Mouse (Mus musculus): Measurements from ENCODE around the gene Sox5. TPM values are rescaled to one million over a fixed set of nuclear protein-coding genes. Genes with fewer than 3 reads are reported as not detected.

Gene Sox5
- polyA plus RNA-seq, 1 experiment = 0.81 TPM

- WGBS = 86% methylated on average over 8 of the region's 8 CpGs
These were observed 22.6 kb downstream of the Sox5 start for GRCm38 (mm10) chr6:144759193-144759592.

GRCm38 (mm10) chr6:144757414-144757813, 24.4 kb downstream of the Sox5 start:
- WGBS = 95% methylated on average over 14 of the region's 14 CpGs
- Histone ChIP-seq H3K27me3 (ENCODE audit: control insufficient read depth, insufficient read depth, low read length) (no peaks in the 10 kb centered on the region), H3K27ac (ENCODE audit: control insufficient read depth, insufficient read depth, low read length) (no peak overlapping the region), H3K4me1 (replicated peaks; ENCODE audit: control insufficient read depth, insufficient read depth, low read length) (no peaks in the 10 kb centered on the region), H3K4me3 (ENCODE audit: control insufficient read depth, insufficient read depth, low read length) (no peak overlapping the region), H3K36me3 (ENCODE audit: control insufficient read depth, insufficient read depth, low read length) (no peaks in the 10 kb centered on the region)
- no peak for DNase-seq
- TF ChIP-seq POLR2A (IDR thresholded peaks at IDR 0.05; ENCODE audit: control insufficient read depth, extremely low read depth, insufficient read depth, low read length, poor library complexity) (no peak), CTCF (IDR thresholded peaks at IDR 0.05; ENCODE audit: borderline replicate concordance, control insufficient read depth, extremely low read depth, insufficient read depth, low read length, poor library complexity) (no peak)

More at GRCm38 (mm10) chr6:144759193-144759592, 22.6 kb downstream of the Sox5 start:
- DNase-seq = no peak
- TF ChIP-seq CTCF (IDR thresholded peaks at IDR 0.05; ENCODE audit: borderline replicate concordance, control insufficient read depth, extremely low read depth, insufficient read depth, low read length, poor library complexity) (no peak), POLR2A (IDR thresholded peaks at IDR 0.05; ENCODE audit: control insufficient read depth, extremely low read depth, insufficient read depth, low read length, poor library complexity) (no peak)
- Histone ChIP-seq H3K4me1 (replicated peaks; ENCODE audit: control insufficient read depth, insufficient read depth, low read length) (no peaks in the 10 kb centered on the region), H3K36me3 (ENCODE audit: control insufficient read depth, insufficient read depth, low read length) (no peaks in the 10 kb centered on the region), H3K27me3 (ENCODE audit: control insufficient read depth, insufficient read depth, low read length) (no peaks in the 10 kb centered on the region), H3K27ac (ENCODE audit: control insufficient read depth, insufficient read depth, low read length) (no peak overlapping the region), H3K4me3 (ENCODE audit: control insufficient read depth, insufficient read depth, low read length) (no peak overlapping the region)

- TF ChIP-seq POLR2A (IDR thresholded peaks at IDR 0.05; ENCODE audit: control insufficient read depth, extremely low read depth, insufficient read depth, low read length, poor library complexity) (no peak), CTCF (IDR thresholded peaks at IDR 0.05; ENCODE audit: borderline replicate concordance, control insufficient read depth, extremely low read depth, insufficient read depth, low read length, poor library complexity) (no peak)
- no peaks in the 10 kb centered on the region for H3K4me1 ChIP-seq (replicated peaks; ENCODE audit: control insufficient read depth, insufficient read depth, low read length)
- no peaks in the 10 kb centered on the region for H3K36me3 ChIP-seq (ENCODE audit: control insufficient read depth, insufficient read depth, low read length)
- DNase-seq = no peak
- no peaks in the 10 kb centered on the region for H3K27me3 ChIP-seq (ENCODE audit: control insufficient read depth, insufficient read depth, low read length)
- 98% methylated on average over 14 of the region's 14 CpGs for WGBS
- H3K27ac ChIP-seq (ENCODE audit: control insufficient read depth, insufficient read depth, low read length) = no peak overlapping the region
- no peak overlapping the region for H3K4me3 ChIP-seq (ENCODE audit: control insufficient read depth, insufficient read depth, low read length)
These were observed 25.3 kb downstream of the Sox5 start for GRCm38 (mm10) chr6:144756444-144756843.

- Histone ChIP-seq H3K4me3 (ENCODE audit: control insufficient read depth, insufficient read depth, low read length) (no peak overlapping the region), H3K4me1 (replicated peaks; ENCODE audit: control insufficient read depth, insufficient read depth, low read length) (no peaks in the 10 kb centered on the region), H3K36me3 (ENCODE audit: control insufficient read depth, insufficient read depth, low read length) (no peaks in the 10 kb centered on the region), H3K27ac (ENCODE audit: control insufficient read depth, insufficient read depth, low read length) (no peak overlapping the region), H3K27me3 (ENCODE audit: control insufficient read depth, insufficient read depth, low read length) (no peaks in the 10 kb centered on the region)
- DNase-seq = no peak
- WGBS = 97% methylated on average over 4 of the region's 4 CpGs
- TF ChIP-seq CTCF (IDR thresholded peaks at IDR 0.05; ENCODE audit: borderline replicate concordance, control insufficient read depth, extremely low read depth, insufficient read depth, low read length, poor library complexity) (no peak), POLR2A (IDR thresholded peaks at IDR 0.05; ENCODE audit: control insufficient read depth, extremely low read depth, insufficient read depth, low read length, poor library complexity) (no peak)
These were observed 26.5 kb downstream of the Sox5 start for GRCm38 (mm10) chr6:144755304-144755703.

- DNase-seq = no peak
- no peaks in the 10 kb centered on the region for H3K27me3 ChIP-seq (ENCODE audit: control insufficient read depth, insufficient read depth, low read length)
- no peaks in the 10 kb centered on the region for H3K4me1 ChIP-seq (replicated peaks; ENCODE audit: control insufficient read depth, insufficient read depth, low read length)
- H3K36me3 ChIP-seq (ENCODE audit: control insufficient read depth, insufficient read depth, low read length) = no peaks in the 10 kb centered on the region
- no peak overlapping the region for H3K4me3 ChIP-seq (ENCODE audit: control insufficient read depth, insufficient read depth, low read length)
- H3K27ac ChIP-seq (ENCODE audit: control insufficient read depth, insufficient read depth, low read length) = no peak overlapping the region
- TF ChIP-seq CTCF (IDR thresholded peaks at IDR 0.05; ENCODE audit: borderline replicate concordance, control insufficient read depth, extremely low read depth, insufficient read depth, low read length, poor library complexity) (no peak), POLR2A (IDR thresholded peaks at IDR 0.05; ENCODE audit: control insufficient read depth, extremely low read depth, insufficient read depth, low read length, poor library complexity) (no peak)
These were observed 27.4 kb downstream of the Sox5 start for GRCm38 (mm10) chr6:144754366-144754765.

GRCm38 (mm10) chr6:144753963-144754296, 27.8 kb downstream of the Sox5 start:
- 94% methylated on average over 3 of the region's 3 CpGs for WGBS
- Histone ChIP-seq H3K4me1 (replicated peaks; ENCODE audit: control insufficient read depth, insufficient read depth, low read length) (no peaks in the 10 kb centered on the region), H3K27ac (ENCODE audit: control insufficient read depth, insufficient read depth, low read length) (no peak overlapping the region), H3K36me3 (ENCODE audit: control insufficient read depth, insufficient read depth, low read length) (no peaks in the 10 kb centered on the region), H3K4me3 (ENCODE audit: control insufficient read depth, insufficient read depth, low read length) (no peak overlapping the region), H3K27me3 (ENCODE audit: control insufficient read depth, insufficient read depth, low read length) (no peaks in the 10 kb centered on the region)
- DNase-seq = no peak
- TF ChIP-seq CTCF (IDR thresholded peaks at IDR 0.05; ENCODE audit: borderline replicate concordance, control insufficient read depth, extremely low read depth, insufficient read depth, low read length, poor library complexity) (no peak), POLR2A (IDR thresholded peaks at IDR 0.05; ENCODE audit: control insufficient read depth, extremely low read depth, insufficient read depth, low read length, poor library complexity) (no peak)
